Mouse (Mus musculus) testis, adult 2 months (tissue): ENCODE data around the gene 2310079G19Rik.

Source experiments
- CTCF ChIP-seq: fragments of 200-500 bp; IDR thresholded peaks from 2 replicates; pipeline ENCODE4 v1.5.1; 2012; ENCODE audit warnings: low read depth, mild to moderate bottlenecking, inconsistent platforms, low read length, moderate library complexity; ENCODE audit not compliant: control insufficient read depth, insufficient read depth, insufficient replicate concordance
- POLR2A ChIP-seq: fragments of 200-500 bp; IDR thresholded peaks from 2 replicates; pipeline ENCODE4 v1.6.1; 2012; ENCODE audit warnings: low read depth, mild to moderate bottlenecking, inconsistent platforms, low read length, moderate library complexity; ENCODE audit not compliant: control insufficient read depth

- TF ChIP-seq CTCF (no peak), POLR2A (no peak)
Observed at GRCm38 (mm10) chr16:88599504-88600237, 27.8 kb downstream of the 2310079G19Rik start.
